Mouse (Mus musculus): ENCODE data around the gene Lrrc28. TPM values are rescaled to one million over a fixed set of nuclear protein-coding genes. Genes with fewer than 3 reads are reported as not detected.

Gene Lrrc28
- total and polyA plus RNA-seq, 3 experiments, result 9.7 to 16.0 TPM; not detected in 1

- no peak for DNase-seq (ENCODE audit: low read depth, low spot score)
- Histone ChIP-seq H3K36me3 (ENCODE audit: control insufficient read depth in 1 of 2, insufficient read depth in 2 of 2, low read length in 2 of 2) (peaks cover 0 to 6% of the 10 kb centered on the region in 2 experiments; a peak in 2 of 4 replicates), H3K4me1 (ENCODE audit: control insufficient read depth in 1 of 2, insufficient read depth in 2 of 2, low read length in 2 of 2) (peaks cover 0 to 4% of the 10 kb centered on the region in 2 experiments; a peak in 1 of 4 replicates)
These were observed 47.0 kb downstream of the Lrrc28 start for GRCm38 (mm10) chr7:67598050-67598449.

DNA sequence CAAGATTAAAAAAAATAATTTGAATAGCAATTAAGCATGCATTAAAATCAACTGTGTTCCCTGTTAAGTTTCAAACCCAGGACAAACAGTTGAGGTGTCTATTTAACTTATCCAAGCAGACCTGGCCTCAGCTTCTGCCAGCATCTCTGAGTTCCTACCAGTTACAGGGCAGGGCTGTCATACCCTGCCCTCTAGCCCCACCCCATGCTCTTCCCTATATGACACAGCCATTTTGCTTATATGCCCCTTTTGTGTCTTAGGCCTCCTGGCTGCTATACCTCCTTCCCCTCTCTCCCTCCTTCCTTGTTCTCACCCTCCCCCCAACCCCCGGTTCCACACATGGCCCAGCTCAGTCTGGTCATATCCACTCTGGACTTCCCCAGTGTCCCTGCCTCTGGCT, 48.1 kb downstream of the Lrrc28 start:
- Histone ChIP-seq H3K79me2 (ENCODE audit: control insufficient read depth, insufficient read depth, low read length, poor library complexity) (no peaks in the 10 kb centered on the region), H3K9ac (ENCODE audit: control insufficient read depth, low read depth, low read length, poor library complexity, severe bottlenecking) (no peak overlapping the region), H3K4me3 (ENCODE audit: control insufficient read depth in 1 of 2, insufficient read depth in 1 of 2, low read depth in 2 of 2, low read length in 2 of 2) (no peak overlapping the region), H3K27ac (ENCODE audit: control insufficient read depth, low read depth, low read length) (no peak overlapping the region), H3K36me3 (ENCODE audit: control insufficient read depth in 1 of 2, insufficient read depth in 2 of 2, low read length in 2 of 2) (peaks cover 0 to 6% of the 10 kb centered on the region in 2 experiments; a peak in 2 of 4 replicates), H3K27me3 (ENCODE audit: control insufficient read depth in 1 of 2, insufficient read depth in 2 of 2, low read length in 2 of 2) (no peaks in the 10 kb centered on the region), H3K4me1 (ENCODE audit: control insufficient read depth in 1 of 2, insufficient read depth in 2 of 2, low read length in 2 of 2) (peaks cover 0 to 4% of the 10 kb centered on the region in 2 experiments; a peak in 1 of 4 replicates), H3K9me3 (replicated peaks; ENCODE audit: insufficient read depth, low read length) (no peaks in the 10 kb centered on the region)
- TF ChIP-seq MEF2A (IDR thresholded peaks at IDR 0.05; ENCODE audit: extremely low read depth, insufficient replicate concordance, low read depth, low read length, poor library complexity, severe bottlenecking) (no peak), BHLHE40 (IDR thresholded peaks at IDR 0.05; ENCODE audit: borderline replicate concordance, low read depth, low read length) (no peak), MAX (IDR thresholded peaks at IDR 0.05; ENCODE audit: low read length) (no peak), UBTF (IDR thresholded peaks at IDR 0.05; ENCODE audit: borderline replicate concordance, insufficient read depth, low read depth, low read length) (no peak), EP300 (IDR thresholded peaks at IDR 0.05; ENCODE audit: low read depth in 1 of 2, low read length in 2 of 2) (no peak), ZKSCAN1 (IDR thresholded peaks at IDR 0.05; ENCODE audit: low read depth, low read length) (no peak), TAL1 (IDR thresholded peaks at IDR 0.05; ENCODE audit: low read length) (no peak), TBP (IDR thresholded peaks at IDR 0.05; ENCODE audit: low read depth, low read length) (no peak), RAD21 (IDR thresholded peaks at IDR 0.05; ENCODE audit: low read depth, low read length) (peak; percentile 21), HCFC1 (IDR thresholded peaks at IDR 0.05; ENCODE audit: low read depth, low read length) (no peak), ZNF384 (IDR thresholded peaks at IDR 0.05; ENCODE audit: low read depth, low read length) (no peak), POLR2A (IDR thresholded peaks at IDR 0.05; ENCODE audit: control insufficient read depth in 1 of 2, insufficient read depth in 1 of 2, low read depth in 1 of 2, low read length in 2 of 2, poor library complexity in 1 of 2) (no peak), MAFK (IDR thresholded peaks at IDR 0.05; ENCODE audit: borderline replicate concordance, low read depth, low read length) (no peak), CTCF (IDR thresholded peaks at IDR 0.05 in 2 of 3, conservative IDR thresholded peaks at IDR 0.05 in 1 of 3; ENCODE audit: control insufficient read depth in 1 of 3, insufficient read depth in 1 of 3, low read depth in 2 of 3, low read length in 3 of 3, poor library complexity in 1 of 3, severe bottlenecking in 1 of 3) (peak in 1 of 3 experiments; percentile 7; a peak in 1 of 6 replicates), TCF12 (IDR thresholded peaks at IDR 0.05; ENCODE audit: low read depth, low read length) (no peak), SIN3A (IDR thresholded peaks at IDR 0.05; ENCODE audit: low read length) (no peak)
- peak; percentile 29 for DNase-seq (ENCODE audit: low read depth, low spot score)

More at GRCm38 (mm10) chr7:67598050-67598449, 47.0 kb downstream of the Lrrc28 start:
- H3K9ac ChIP-seq (ENCODE audit: control insufficient read depth, low read depth, low read length, poor library complexity, severe bottlenecking), result no peak overlapping the region
- H3K9me3 ChIP-seq (replicated peaks; ENCODE audit: insufficient read depth, low read length), result no peaks in the 10 kb centered on the region
- TF ChIP-seq CHD2 (IDR thresholded peaks at IDR 0.05; ENCODE audit: low read length) (no peak), POLR2AphosphoS5 (IDR thresholded peaks at IDR 0.05; ENCODE audit: borderline replicate concordance, low read depth, low read length) (no peak), CTCF (IDR thresholded peaks at IDR 0.05 in 2 of 3, conservative IDR thresholded peaks at IDR 0.05 in 1 of 3; ENCODE audit: control insufficient read depth in 1 of 3, insufficient read depth in 1 of 3, low read depth in 2 of 3, low read length in 3 of 3, poor library complexity in 1 of 3, severe bottlenecking in 1 of 3) (no peak), ETS1 (IDR thresholded peaks at IDR 0.05; ENCODE audit: low read depth, low read length) (no peak), EP300 (IDR thresholded peaks at IDR 0.05; ENCODE audit: low read depth in 1 of 2, low read length in 2 of 2) (no peak)
- no peak overlapping the region for H3K27ac ChIP-seq (ENCODE audit: control insufficient read depth, low read depth, low read length)
- H3K79me2 ChIP-seq (ENCODE audit: control insufficient read depth, insufficient read depth, low read length, poor library complexity), result no peaks in the 10 kb centered on the region
- H3K4me3 ChIP-seq (ENCODE audit: control insufficient read depth in 1 of 2, insufficient read depth in 1 of 2, low read depth in 2 of 2, low read length in 2 of 2), result no peak overlapping the region
- H3K27me3 ChIP-seq (ENCODE audit: control insufficient read depth in 1 of 2, insufficient read depth in 2 of 2, low read length in 2 of 2), result no peaks in the 10 kb centered on the region
